Mouse (Mus musculus) urinary bladder, postnatal 10 days (tissue): ENCODE measurements around the gene Ext2.

Experiments
- DNase-seq: peaks from one replicate; pipeline ENCODE4 v3.0.0; 2022; ENCODE audit warnings: low spot score

Ext2 gene

GRCm38 (mm10) chr2:93822045-93822749, at the start of gene Ext2:
Ext2 (minus strand) TSS chr2:93822568.
- peak; percentile 72 for DNase-seq

- DNase-seq = no peak
Measured at GRCm38 (mm10) chr2:93871411-93871925, 49.1 kb upstream of the Ext2 start.

GRCm38 (mm10) chr2:93870842-93871241, 48.5 kb upstream of the Ext2 start:
- DNase-seq = no peak

GRCm38 (mm10) chr2:93869107-93869600, 46.8 kb upstream of the Ext2 start, which contains the start of gene Accsl:
Accsl (minus strand) TSS chr2:93869157.
- DNase-seq = no peak

- no peak for DNase-seq
Measured at GRCm38 (mm10) chr2:93868566-93868965, 46.2 kb upstream of the Ext2 start.

GRCm38 (mm10) chr2:93863229-93863628, 40.9 kb upstream of the Ext2 start:
- no peak for DNase-seq

- DNase-seq = no peak
Measured at GRCm38 (mm10) chr2:93858845-93859244, 36.5 kb upstream of the Ext2 start.

GRCm38 (mm10) chr2:93851303-93851702, 28.9 kb upstream of the Ext2 start:
- no peak for DNase-seq

GRCm38 (mm10) chr2:93850317-93850944, 28.1 kb upstream of the Ext2 start:
- no peak for DNase-seq

GRCm38 (mm10) chr2:93849505-93850089, 27.2 kb upstream of the Ext2 start, which contains the start of gene Accs:
Accs (minus strand) TSS chr2:93849943.
- DNase-seq = peak; percentile 25

- DNase-seq = no peak
Measured at GRCm38 (mm10) chr2:93841349-93841748, 19.0 kb upstream of the Ext2 start.

- no peak for DNase-seq
Measured at GRCm38 (mm10) chr2:93840109-93840508, 17.7 kb upstream of the Ext2 start.

- DNase-seq = no peak
Measured at GRCm38 (mm10) chr2:93838931-93839330, 16.6 kb upstream of the Ext2 start.

- DNase-seq = no peak
Measured at GRCm38 (mm10) chr2:93836232-93836785, 13.9 kb upstream of the Ext2 start.

GRCm38 (mm10) chr2:93835596-93835995, 13.2 kb upstream of the Ext2 start:
- DNase-seq = no peak

GRCm38 (mm10) chr2:93823519-93823918, 1.2 kb upstream of the Ext2 start:
- no peak for DNase-seq

- no peak for DNase-seq
Measured at GRCm38 (mm10) chr2:93817791-93818190, 4.6 kb downstream of the Ext2 start.

- no peak for DNase-seq
Measured at GRCm38 (mm10) chr2:93813343-93813742, 9.0 kb downstream of the Ext2 start.

GRCm38 (mm10) chr2:93811812-93812211, 10.6 kb downstream of the Ext2 start:
- DNase-seq = no peak

GRCm38 (mm10) chr2:93809931-93810330, 12.4 kb downstream of the Ext2 start:
- no peak for DNase-seq

- DNase-seq = no peak
Measured at GRCm38 (mm10) chr2:93808071-93808470, 14.3 kb downstream of the Ext2 start.

- no peak for DNase-seq
Measured at GRCm38 (mm10) chr2:93807440-93807839, 14.9 kb downstream of the Ext2 start.
